Mouse (Mus musculus): Measurements from ENCODE around the gene Slc6a5. TPM values are rescaled to one million over a fixed set of nuclear protein-coding genes. Genes with fewer than 3 reads are reported as not detected.

Gene Slc6a5
- total and polyA plus RNA-seq, 3 experiments = not detected

DNA sequence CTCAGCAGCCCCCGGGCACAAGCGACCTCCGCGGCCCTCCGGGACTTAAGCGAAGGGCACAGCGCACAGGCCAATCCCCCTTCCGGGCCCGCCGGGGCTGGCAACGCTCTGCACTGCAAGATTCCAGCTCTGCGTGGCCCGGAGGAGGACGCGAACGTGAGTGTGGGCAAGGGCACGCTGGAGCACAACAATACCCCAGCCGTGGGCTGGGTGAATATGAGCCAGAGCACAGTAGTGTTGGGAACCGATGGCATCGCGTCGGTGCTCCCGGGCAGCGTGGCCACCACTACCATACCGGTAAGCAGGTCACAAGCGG is 2.0 kb downstream of the Slc6a5 start:
- Histone ChIP-seq H3K27me3 (ENCODE audit: control insufficient read depth in 1 of 2, insufficient read depth in 2 of 2, low read length in 2 of 2) (no peaks in the 10 kb centered on the region), H3K79me2 (ENCODE audit: control insufficient read depth, insufficient read depth, low read length, poor library complexity) (no peaks in the 10 kb centered on the region), H3K36me3 (ENCODE audit: control insufficient read depth in 1 of 2, insufficient read depth in 2 of 2, low read length in 2 of 2) (no peaks in the 10 kb centered on the region), H3K4me1 (ENCODE audit: control insufficient read depth in 1 of 2, insufficient read depth in 2 of 2, low read length in 2 of 2) (no peaks in the 10 kb centered on the region), H3K27ac (ENCODE audit: control insufficient read depth, low read depth, low read length) (no peak overlapping the region), H3K9ac (ENCODE audit: control insufficient read depth, low read depth, low read length, poor library complexity, severe bottlenecking) (no peak overlapping the region), H3K4me3 (ENCODE audit: control insufficient read depth in 1 of 2, insufficient read depth in 1 of 2, low read depth in 2 of 2, low read length in 2 of 2) (no peak overlapping the region), H3K9me3 (replicated peaks; ENCODE audit: insufficient read depth, low read length) (no peaks in the 10 kb centered on the region)
- DNase-seq (ENCODE audit: low read depth, low spot score) = no peak
- TF ChIP-seq TBP (IDR thresholded peaks at IDR 0.05; ENCODE audit: low read depth, low read length) (no peak), ZMIZ1 (IDR thresholded peaks at IDR 0.05; ENCODE audit: low read depth, low read length) (no peak), POLR2AphosphoS2 (IDR thresholded peaks at IDR 0.05; ENCODE audit: low read length) (no peak), ZC3H11A (IDR thresholded peaks at IDR 0.05; ENCODE audit: low read depth, low read length) (no peak)

DNA sequence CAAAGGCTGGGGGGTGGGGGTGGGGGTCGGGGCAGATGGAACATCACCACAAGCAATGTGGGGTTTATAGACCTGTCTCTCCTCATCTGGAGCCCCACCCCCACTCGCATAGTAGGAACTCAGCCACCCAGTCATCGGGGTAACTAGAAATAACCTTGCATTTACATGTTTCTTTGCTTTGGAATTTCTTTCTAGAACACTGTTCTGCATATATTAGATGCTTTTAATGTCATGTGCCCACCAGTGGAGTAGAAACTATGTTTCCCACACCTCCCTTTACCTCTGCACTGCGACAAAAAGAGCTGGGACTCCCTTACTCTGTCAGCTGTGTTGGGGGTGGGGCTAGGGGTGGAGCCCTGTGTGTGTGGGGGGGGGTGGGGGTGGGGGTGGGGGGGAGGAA is 3.2 kb downstream of the Slc6a5 start:
- Histone ChIP-seq H3K4me3 (ENCODE audit: control insufficient read depth in 1 of 2, insufficient read depth in 1 of 2, low read depth in 2 of 2, low read length in 2 of 2) (no peak overlapping the region), H3K79me2 (ENCODE audit: control insufficient read depth, insufficient read depth, low read length, poor library complexity) (no peaks in the 10 kb centered on the region), H3K27ac (ENCODE audit: control insufficient read depth, low read depth, low read length) (no peak overlapping the region), H3K27me3 (ENCODE audit: control insufficient read depth in 1 of 2, insufficient read depth in 2 of 2, low read length in 2 of 2) (no peaks in the 10 kb centered on the region), H3K9ac (ENCODE audit: control insufficient read depth, low read depth, low read length, poor library complexity, severe bottlenecking) (no peak overlapping the region), H3K9me3 (replicated peaks; ENCODE audit: insufficient read depth, low read length) (no peaks in the 10 kb centered on the region), H3K4me1 (ENCODE audit: control insufficient read depth in 1 of 2, insufficient read depth in 2 of 2, low read length in 2 of 2) (no peaks in the 10 kb centered on the region), H3K36me3 (ENCODE audit: control insufficient read depth in 1 of 2, insufficient read depth in 2 of 2, low read length in 2 of 2) (no peaks in the 10 kb centered on the region)
- DNase-seq (ENCODE audit: low read depth, low spot score) = no peak
- TF ChIP-seq TBP (IDR thresholded peaks at IDR 0.05; ENCODE audit: low read depth, low read length) (no peak), BHLHE40 (IDR thresholded peaks at IDR 0.05; ENCODE audit: borderline replicate concordance, low read depth, low read length) (no peak), ZKSCAN1 (IDR thresholded peaks at IDR 0.05; ENCODE audit: low read depth, low read length) (no peak), TCF12 (IDR thresholded peaks at IDR 0.05; ENCODE audit: low read depth, low read length) (no peak), GATA1 (IDR thresholded peaks at IDR 0.05; ENCODE audit: low read depth, low read length) (no peak), ZNF384 (IDR thresholded peaks at IDR 0.05; ENCODE audit: low read depth, low read length) (no peak), ZMIZ1 (IDR thresholded peaks at IDR 0.05; ENCODE audit: low read depth, low read length) (no peak), MEF2A (IDR thresholded peaks at IDR 0.05; ENCODE audit: extremely low read depth, insufficient replicate concordance, low read depth, low read length, poor library complexity, severe bottlenecking) (no peak), KAT2A (conservative IDR thresholded peaks at IDR 0.05; ENCODE audit: low read depth, low read length) (no peak)

DNA sequence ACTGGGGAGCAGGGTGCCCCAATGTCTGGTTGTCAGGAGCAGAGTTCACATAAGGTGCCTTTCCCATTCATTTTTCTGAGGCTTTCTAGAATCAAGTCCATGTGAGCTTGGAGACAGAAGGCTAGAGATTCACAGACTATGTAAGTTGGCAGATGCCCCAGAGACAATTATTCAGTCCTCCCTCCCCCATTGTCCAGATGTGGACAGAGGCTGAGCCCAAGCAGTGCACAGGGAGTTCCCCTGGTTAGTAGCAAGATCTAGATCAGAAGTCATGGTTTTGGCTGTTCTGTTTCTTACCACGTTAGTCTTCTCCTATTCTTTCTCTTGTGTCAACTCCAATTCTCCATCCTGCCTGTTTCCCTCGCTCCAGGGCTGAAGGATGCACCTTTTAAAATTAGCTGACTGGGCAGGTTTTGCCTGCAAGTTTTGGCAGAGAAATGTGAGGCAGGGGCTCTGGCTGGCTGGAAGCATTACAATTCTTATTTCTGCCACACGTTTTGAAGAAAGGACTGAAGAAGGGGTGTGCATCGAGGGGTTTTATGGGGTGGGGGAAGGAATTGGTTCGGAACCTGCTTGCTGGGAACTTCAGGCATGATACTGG is 3.9 kb downstream of the Slc6a5 start:
- H3K27ac ChIP-seq (ENCODE audit: control insufficient read depth, low read depth, low read length) = no peak overlapping the region
- DNase-seq (ENCODE audit: low read depth, low spot score) = no peak
- no peaks in the 10 kb centered on the region for H3K9me3 ChIP-seq (replicated peaks; ENCODE audit: insufficient read depth, low read length)
- H3K4me3 ChIP-seq (ENCODE audit: control insufficient read depth in 1 of 2, insufficient read depth in 1 of 2, low read depth in 2 of 2, low read length in 2 of 2) = no peak overlapping the region
- no peak overlapping the region for H3K9ac ChIP-seq (ENCODE audit: control insufficient read depth, low read depth, low read length, poor library complexity, severe bottlenecking)
- H3K27me3 ChIP-seq (ENCODE audit: control insufficient read depth in 1 of 2, insufficient read depth in 2 of 2, low read length in 2 of 2) = no peaks in the 10 kb centered on the region
- no peaks in the 10 kb centered on the region for H3K36me3 ChIP-seq (ENCODE audit: control insufficient read depth in 1 of 2, insufficient read depth in 2 of 2, low read length in 2 of 2)
- no peaks in the 10 kb centered on the region for H3K4me1 ChIP-seq (ENCODE audit: control insufficient read depth in 1 of 2, insufficient read depth in 2 of 2, low read length in 2 of 2)
- TF ChIP-seq JUND (IDR thresholded peaks at IDR 0.05; ENCODE audit: low read depth, low read length) (no peak), SMC3 (IDR thresholded peaks at IDR 0.05; ENCODE audit: low read depth, low read length) (no peak), POLR2A (IDR thresholded peaks at IDR 0.05; ENCODE audit: control insufficient read depth in 1 of 2, insufficient read depth in 1 of 2, low read depth in 1 of 2, low read length in 2 of 2, poor library complexity in 1 of 2) (no peak), POLR2AphosphoS5 (IDR thresholded peaks at IDR 0.05; ENCODE audit: borderline replicate concordance, low read depth, low read length) (no peak), GATA1 (IDR thresholded peaks at IDR 0.05; ENCODE audit: low read depth, low read length) (no peak), MYB (IDR thresholded peaks at IDR 0.05; ENCODE audit: low read depth, low read length) (no peak), CTCF (IDR thresholded peaks at IDR 0.05 in 2 of 3, conservative IDR thresholded peaks at IDR 0.05 in 1 of 3; ENCODE audit: control insufficient read depth in 1 of 3, insufficient read depth in 1 of 3, low read depth in 2 of 3, low read length in 3 of 3, poor library complexity in 1 of 3, severe bottlenecking in 1 of 3) (no peak), CHD1 (IDR thresholded peaks at IDR 0.05; ENCODE audit: low read depth, low read length) (no peak), KAT2A (conservative IDR thresholded peaks at IDR 0.05; ENCODE audit: low read depth, low read length) (no peak), EP300 (IDR thresholded peaks at IDR 0.05; ENCODE audit: low read depth in 1 of 2, low read length in 2 of 2) (no peak), MYC (IDR thresholded peaks at IDR 0.05; ENCODE audit: low read depth, low read length) (no peak), MAX (IDR thresholded peaks at IDR 0.05; ENCODE audit: low read length) (no peak)
- no peaks in the 10 kb centered on the region for H3K79me2 ChIP-seq (ENCODE audit: control insufficient read depth, insufficient read depth, low read length, poor library complexity)

All from MEL (cell line).